Mouse (Mus musculus) megakaryocyte, embryonic 14.5 days (primary cell): ENCODE data around the gene Ms4a3. TPM values are rescaled to one million over a fixed set of nuclear protein-coding genes. Genes with fewer than 3 reads are reported as not detected.

ENCODE experiments used
- H3K27me3 ChIP-seq: replicated peaks from 2 replicates; pipeline ENCODE3; 2012; ENCODE audit warnings: inconsistent platforms
- H3K36me3 ChIP-seq: replicated peaks from 2 replicates; pipeline ENCODE3; 2012; ENCODE audit warnings: low read length, inconsistent platforms, mixed read lengths
- H3K4me1 ChIP-seq: 2 replicates; pipeline ENCODE4 v1.6.1; 2012; ENCODE audit warnings: inconsistent platforms
- H3K4me3 ChIP-seq: replicated peaks from 2 replicates; pipeline ENCODE3; 2012; ENCODE audit warnings: moderate library complexity, mild to moderate bottlenecking, inconsistent platforms
- H3K9me3 ChIP-seq: 2 replicates; pipeline ENCODE4 v1.6.1; 2012; ENCODE audit warnings: inconsistent platforms
- FLI1 ChIP-seq: IDR thresholded peaks from 2 replicates; pipeline ENCODE4 v1.6.1; 2012; ENCODE audit warnings: low read length, inconsistent platforms, mixed read lengths
- GATA1 ChIP-seq: IDR thresholded peaks from 3 replicates; pipeline ENCODE4 v1.6.1; 2012; ENCODE audit warnings: mixed read lengths, low read length, inconsistent platforms, borderline replicate concordance
- polyA plus RNA-seq: library from polyadenylated mRNA; stranded (reverse); fragments of >175 nt; gene quantifications from 2 replicates; pipeline ENCODE4 v1.2.3, GENCODE M21; 2012; ENCODE audit warnings: low replicate concordance; ENCODE audit not compliant: insufficient read depth

The Ms4a3 gene
- polyA plus RNA-seq, 1 experiment = 0.74 TPM

GRCm38 (mm10) chr19:11602026-11602425 is 38.6 kb downstream of the Ms4a3 start:
- no peaks in the 10 kb centered on the region for H3K36me3 ChIP-seq
- peaks cover 4% of the 10 kb centered on the region for H3K27me3 ChIP-seq
- H3K4me3 ChIP-seq = no peak overlapping the region
- no peaks in the 10 kb centered on the region for H3K9me3 ChIP-seq
- TF ChIP-seq FLI1 = no peak
- TF ChIP-seq GATA1 = no peak
- H3K4me1 ChIP-seq = peaks cover 14% of the 10 kb centered on the region

- TF ChIP-seq FLI1 = no peak
- no peak for TF ChIP-seq GATA1
- H3K27me3 ChIP-seq = no peaks in the 10 kb centered on the region
- no peaks in the 10 kb centered on the region for H3K36me3 ChIP-seq
- no peak overlapping the region for H3K4me3 ChIP-seq
- peaks cover 14% of the 10 kb centered on the region for H3K4me1 ChIP-seq
- no peaks in the 10 kb centered on the region for H3K9me3 ChIP-seq
Observed at GRCm38 (mm10) chr19:11601349-11601748, 39.3 kb downstream of the Ms4a3 start.

- H3K9me3 ChIP-seq = no peaks in the 10 kb centered on the region
- H3K36me3 ChIP-seq = no peaks in the 10 kb centered on the region
- H3K27me3 ChIP-seq = no peaks in the 10 kb centered on the region
- H3K4me1 ChIP-seq = no peaks in the 10 kb centered on the region
- TF ChIP-seq GATA1 (no peak), FLI1 (no peak)
- no peak overlapping the region for H3K4me3 ChIP-seq
Observed at GRCm38 (mm10) chr19:11589891-11590449, 50.7 kb downstream of the Ms4a3 start.

GRCm38 (mm10) chr19:11589205-11589604 is 51.4 kb downstream of the Ms4a3 start:
- no peaks in the 10 kb centered on the region for H3K9me3 ChIP-seq

More at GRCm38 (mm10) chr19:11589205-11589604, 51.4 kb downstream of the Ms4a3 start:
- no peak overlapping the region for H3K4me3 ChIP-seq
- TF ChIP-seq FLI1 (no peak), GATA1 (no peak)
- H3K36me3 ChIP-seq = no peaks in the 10 kb centered on the region
- no peaks in the 10 kb centered on the region for H3K27me3 ChIP-seq
- no peaks in the 10 kb centered on the region for H3K4me1 ChIP-seq

Other genes with a start within 250 kb of the Ms4a3 start
- 1.8 TPM in 1 of 2 replicates, not detected in the other for gene Ms4a4c, start 236.1 kb downstream of the Ms4a3 start, polyA plus RNA-seq
- gene Ms4a4b, start 197.3 kb downstream of the Ms4a3 start, polyA plus RNA-seq = 0.38 TPM in 1 of 2 replicates, not detected in the other
- 4.0 TPM in 1 of 2 replicates, not detected in the other for gene Ms4a6c, start 171.5 kb downstream of the Ms4a3 start, polyA plus RNA-seq
- 0.17 TPM in 1 of 2 replicates, not detected in the other for gene Gm8369, start 154.9 kb downstream of the Ms4a3 start, polyA plus RNA-seq
- gene Ms4a6b, start 124.3 kb downstream of the Ms4a3 start, polyA plus RNA-seq = 0.72 TPM in 1 of 2 replicates, not detected in the other
- not detected in 2 replicates for gene Ms4a4d, start 104.0 kb downstream of the Ms4a3 start, polyA plus RNA-seq
- 2.4 TPM in 1 of 2 replicates, not detected in the other for gene Ms4a6d, start 36.0 kb downstream of the Ms4a3 start, polyA plus RNA-seq
- gene Ms4a2, start 17.1 kb downstream of the Ms4a3 start, polyA plus RNA-seq = 0.35 TPM in 1 of 2 replicates, not detected in the other
- gene Oosp2, start 19.7 kb upstream of the Ms4a3 start, polyA plus RNA-seq = not detected in 2 replicates
- gene Oosp1, start 50.3 kb upstream of the Ms4a3 start, polyA plus RNA-seq = not detected in 2 replicates
- not detected in 2 replicates for gene Oosp3, start 56.2 kb upstream of the Ms4a3 start, polyA plus RNA-seq
- gene Gif, start 106.7 kb upstream of the Ms4a3 start, polyA plus RNA-seq = not detected in 2 replicates
- 10.5 TPM in 1 of 2 replicates, not detected in the other for gene Mrpl16, start 129.5 kb upstream of the Ms4a3 start, polyA plus RNA-seq
- gene Stx3, start 178.6 kb upstream of the Ms4a3 start, polyA plus RNA-seq = 2.6 TPM in 1 of 2 replicates, not detected in the other
- not detected in 2 replicates for gene Olfr1417, start 198.4 kb upstream of the Ms4a3 start, polyA plus RNA-seq
- not detected in 2 replicates for gene Olfr1418, start 220.2 kb upstream of the Ms4a3 start, polyA plus RNA-seq
- gene Olfr1419, start 234.3 kb upstream of the Ms4a3 start, polyA plus RNA-seq = not detected in 2 replicates
- not detected in 2 replicates for gene Olfr1420, start 245.7 kb upstream of the Ms4a3 start, polyA plus RNA-seq